Mouse (Mus musculus) sigmoid colon, adult 10 weeks (tissue): ENCODE measurements around the gene Tnfaip8l1. TPM values are rescaled to one million over a fixed set of nuclear protein-coding genes. Genes with fewer than 3 reads are reported as not detected.

Experiments used
- polyA plus RNA-seq: library from polyadenylated mRNA; stranded (reverse); fragments of 350-450 nt; fragmentation: Illumina TruSeq; extraction: RNeasy Lipid Tissue Mini Kit (QIAGEN cat#74804); gene quantifications from one replicate; pipeline ENCODE4 v1.2.3, GENCODE M21; 2014; ENCODE audit warnings: low read depth, low replicate concordance

Gene Tnfaip8l1
- polyA plus RNA-seq = 2.0 TPM

DNA sequence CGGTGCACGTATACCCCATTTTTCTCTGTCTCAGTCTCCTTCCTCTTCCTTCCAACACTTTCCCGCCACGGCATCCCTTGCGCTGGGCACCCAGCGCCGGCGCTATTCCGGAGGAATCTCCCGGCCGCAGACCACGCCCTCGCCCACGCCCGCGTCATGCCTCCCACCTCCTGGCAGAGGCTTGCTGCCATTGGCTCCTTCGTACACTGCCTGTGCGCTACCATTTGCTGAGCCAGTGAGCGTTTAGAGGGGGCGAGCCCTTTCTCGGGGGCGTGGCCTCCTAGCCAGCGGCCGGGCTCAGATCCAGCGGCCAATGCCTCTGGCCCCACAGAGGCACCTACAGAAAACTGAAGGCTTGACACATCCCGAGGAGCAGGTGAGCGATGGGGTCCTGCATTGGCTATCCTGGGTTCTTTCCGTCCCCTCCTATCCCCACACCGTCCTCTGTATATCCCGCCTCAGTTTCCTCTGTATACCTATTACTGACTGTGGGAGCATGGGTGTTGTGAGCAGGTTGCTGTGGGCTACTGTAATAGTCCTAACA is at the start of gene Tnfaip8l1:
TSS of gene Tnfaip8l1 (plus strand) at position 247 of the 544 bp plus-strand sequence.

GRCm38 (mm10) chr17:56117251-56117710 is 45.0 kb upstream of the Tnfaip8l1 start, which contains the start of gene Plin5:
TSS of gene Plin5 (minus strand) at chr17:56117596.

GRCm38 (mm10) chr17:56121826-56122225 is 40.5 kb upstream of the Tnfaip8l1 start, which contains the start of gene Lrg1:
TSS of gene Lrg1 (minus strand) at chr17:56122001.

GRCm38 (mm10) chr17:56139858-56140595 is 22.2 kb upstream of the Tnfaip8l1 start, which contains the start of gene Sema6b:
TSS of gene Sema6b (minus strand) at chr17:56140343.

DNA sequence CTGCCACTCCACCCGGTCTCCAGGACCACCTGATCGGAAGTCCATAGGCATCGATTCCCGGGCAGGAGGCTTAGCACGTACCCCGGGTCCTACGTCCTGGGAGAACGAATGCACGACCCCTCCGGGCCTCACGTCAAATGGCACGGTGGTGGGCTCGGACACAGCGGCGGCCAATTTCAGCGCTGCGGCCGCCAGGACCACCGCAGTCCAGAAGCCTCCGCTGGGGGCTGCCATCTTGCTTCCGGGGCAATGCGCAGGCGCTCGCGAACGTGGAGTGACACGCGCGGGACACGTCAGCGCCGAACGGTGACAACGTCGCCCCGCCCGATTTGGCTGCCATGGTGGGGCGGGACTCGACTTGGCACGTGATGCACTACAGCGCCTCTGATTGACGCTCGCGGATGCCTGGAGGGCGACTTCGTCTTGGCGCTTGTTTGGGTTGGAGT is 21.4 kb downstream of the Tnfaip8l1 start, which contains the start of gene Mydgf:
TSS of gene Mydgf (minus strand) at position 263 of the 446 bp plus-strand sequence.

DNA sequence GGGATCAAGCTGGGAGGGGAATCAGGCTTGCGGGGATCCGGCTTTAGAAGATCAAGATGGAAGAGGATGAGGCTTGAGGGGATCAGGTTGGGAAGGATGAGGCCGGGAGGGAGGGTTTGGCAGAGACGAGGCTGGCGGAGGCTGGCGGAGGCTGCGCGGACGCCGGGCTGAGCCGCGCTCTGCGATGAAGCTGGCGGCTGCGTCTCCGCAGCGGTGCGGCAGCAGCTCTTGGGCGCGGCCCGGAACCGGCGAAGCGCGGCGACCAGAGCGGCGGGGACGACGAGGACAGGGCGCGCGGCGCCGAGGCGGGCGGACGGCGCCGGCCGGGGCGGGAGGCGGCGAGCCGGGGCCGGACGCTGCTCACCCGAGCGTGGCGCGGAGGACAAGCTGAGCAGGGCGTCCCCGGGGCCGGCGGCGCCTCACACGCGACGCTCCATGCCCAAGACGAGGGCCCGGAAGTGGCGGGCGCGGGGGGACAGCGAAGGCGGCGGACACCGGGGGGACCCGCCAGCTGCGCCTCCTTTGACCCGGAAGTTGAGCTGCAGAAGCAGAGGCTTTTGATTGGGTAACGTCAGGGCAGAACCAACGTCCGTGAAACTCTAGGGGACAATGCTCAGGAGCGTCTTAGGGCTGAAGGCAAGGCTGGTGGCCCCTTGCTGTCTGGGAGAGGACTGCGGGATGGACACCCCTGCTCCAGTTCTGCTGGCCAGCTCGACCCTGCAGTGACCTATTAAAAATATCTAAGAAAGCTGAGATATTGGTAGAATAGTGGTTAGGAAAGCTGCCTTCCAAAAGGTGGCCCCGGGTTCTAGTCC is 56.3 kb downstream of the Tnfaip8l1 start, which contains the start of gene Dpp9:
TSS of gene Dpp9 (minus strand) at position 529 of the 815 bp plus-strand sequence.

Other genes with a start within 250 kb of the Tnfaip8l1 start
- 26.7 TPM for gene Zfp119b, start 213.0 kb upstream of the Tnfaip8l1 start, polyA plus RNA-seq
- 0.54 TPM for gene Ebi3, start 209.8 kb upstream of the Tnfaip8l1 start, polyA plus RNA-seq
- gene Yju2, start 203.4 kb upstream of the Tnfaip8l1 start, polyA plus RNA-seq = 0.57 TPM
- gene Shd, start 192.0 kb upstream of the Tnfaip8l1 start, polyA plus RNA-seq = not detected
- not detected for gene Fsd1, start 176.0 kb upstream of the Tnfaip8l1 start, polyA plus RNA-seq
- 13.5 TPM for gene Stap2, start 156.9 kb upstream of the Tnfaip8l1 start, polyA plus RNA-seq
- gene Mpnd, start 156.8 kb upstream of the Tnfaip8l1 start, polyA plus RNA-seq = not detected
- 0.79 TPM for gene Sh3gl1, start 125.8 kb upstream of the Tnfaip8l1 start, polyA plus RNA-seq
- 0.44 TPM for gene Chaf1a, start 122.0 kb upstream of the Tnfaip8l1 start, polyA plus RNA-seq
- 23.9 TPM for gene Ubxn6, start 87.4 kb upstream of the Tnfaip8l1 start, polyA plus RNA-seq
- 2.7 TPM for gene Hdgfl2, start 82.8 kb upstream of the Tnfaip8l1 start, polyA plus RNA-seq
- 1.4 TPM for gene Plin4, start 52.7 kb upstream of the Tnfaip8l1 start, polyA plus RNA-seq
- not detected for gene Plin5, start 44.9 kb upstream of the Tnfaip8l1 start, polyA plus RNA-seq
- gene Lrg1, start 40.5 kb upstream of the Tnfaip8l1 start, polyA plus RNA-seq = not detected
- gene Sema6b, start 22.1 kb upstream of the Tnfaip8l1 start, polyA plus RNA-seq = not detected
- gene Mydgf, start 21.4 kb downstream of the Tnfaip8l1 start, polyA plus RNA-seq = 13.5 TPM
- 0.28 TPM for gene Dpp9, start 56.4 kb downstream of the Tnfaip8l1 start, polyA plus RNA-seq
- 3.3 TPM for gene Fem1a, start 94.3 kb downstream of the Tnfaip8l1 start, polyA plus RNA-seq
- 0.69 TPM for gene Ticam1, start 114.3 kb downstream of the Tnfaip8l1 start, polyA plus RNA-seq
- gene Plin3, start 130.4 kb downstream of the Tnfaip8l1 start, polyA plus RNA-seq = 22.0 TPM
- not detected for gene Arrdc5, start 137.8 kb downstream of the Tnfaip8l1 start, polyA plus RNA-seq
- 6.8 TPM for gene Uhrf1, start 140.8 kb downstream of the Tnfaip8l1 start, polyA plus RNA-seq
- 1.4 TPM for gene Kdm4b, start 163.6 kb downstream of the Tnfaip8l1 start, polyA plus RNA-seq